Mouse (Mus musculus): ENCODE measurements around the gene Idh2. TPM values are rescaled to one million over a fixed set of nuclear protein-coding genes. Genes with fewer than 3 reads are reported as not detected.
A peak's percentile ranks its signal among the peaks of the same experiment; 100 is the strongest.

Gene Idh2
- polyA plus RNA-seq, 1 experiment from 2014 or later, result 585 TPM

GRCm38 (mm10) chr7:80066675-80067455 lies 48.3 kb downstream of the Idh2 start:
- Histone ChIP-seq H3K4me3 (ENCODE audit: low read length) (no peak overlapping the region), H3K4me1 (ENCODE audit: control insufficient read depth, insufficient read depth, low read length) (peaks cover 25% of the 10 kb centered on the region), H3K27ac (ENCODE audit: low read length) (no peak overlapping the region), H3K9me3 (ENCODE audit: control insufficient read depth, low read length) (no peaks in the 10 kb centered on the region), H3K9ac (ENCODE audit: low read depth, low read length) (no peak overlapping the region), H3K36me3 (ENCODE audit: control insufficient read depth, insufficient read depth, low read length) (no peaks in the 10 kb centered on the region), H3K4me2 (ENCODE audit: low read depth, low read length) (no peak overlapping the region), H3K27me3 (replicated peaks; ENCODE audit: control insufficient read depth, insufficient read depth, low read length) (no peaks in the 10 kb centered on the region)
- 68% methylated on average over 13 of the region's 13 CpGs for WGBS
- ATAC-seq, result no peak

GRCm38 (mm10) chr7:80065250-80065649 lies 49.9 kb downstream of the Idh2 start:
- Histone ChIP-seq H3K9ac (ENCODE audit: low read depth, low read length) (no peak overlapping the region), H3K27me3 (replicated peaks; ENCODE audit: control insufficient read depth, insufficient read depth, low read length) (no peaks in the 10 kb centered on the region), H3K27ac (ENCODE audit: low read length) (no peak overlapping the region), H3K4me2 (ENCODE audit: low read depth, low read length) (no peak overlapping the region), H3K4me3 (ENCODE audit: low read length) (no peak overlapping the region), H3K4me1 (ENCODE audit: control insufficient read depth, insufficient read depth, low read length) (peaks cover 28% of the 10 kb centered on the region), H3K9me3 (ENCODE audit: control insufficient read depth, low read length) (no peaks in the 10 kb centered on the region), H3K36me3 (ENCODE audit: control insufficient read depth, insufficient read depth, low read length) (no peaks in the 10 kb centered on the region)
- WGBS, result 80% methylated on average over 3 of the region's 3 CpGs
- ATAC-seq, result no peak

- Histone ChIP-seq H3K4me3 (ENCODE audit: low read length) (no peak overlapping the region), H3K36me3 (ENCODE audit: control insufficient read depth, insufficient read depth, low read length) (no peaks in the 10 kb centered on the region), H3K4me1 (ENCODE audit: control insufficient read depth, insufficient read depth, low read length) (peaks cover 26% of the 10 kb centered on the region), H3K27me3 (replicated peaks; ENCODE audit: control insufficient read depth, insufficient read depth, low read length) (no peaks in the 10 kb centered on the region), H3K9ac (ENCODE audit: low read depth, low read length) (no peak overlapping the region), H3K4me2 (ENCODE audit: low read depth, low read length) (no peak overlapping the region), H3K9me3 (ENCODE audit: control insufficient read depth, low read length) (no peaks in the 10 kb centered on the region), H3K27ac (ENCODE audit: low read length) (no peak overlapping the region)
- 72% methylated on average over 15 of the region's 15 CpGs for WGBS
- ATAC-seq, result no peak
Measured at GRCm38 (mm10) chr7:80063902-80064736, 51.1 kb downstream of the Idh2 start.

GRCm38 (mm10) chr7:80063244-80063643 lies 51.9 kb downstream of the Idh2 start:
- no peak for ATAC-seq
- H3K4me3 ChIP-seq (ENCODE audit: low read length), result no peak overlapping the region
- 78% methylated on average over 5 of the region's 5 CpGs for WGBS
- no peaks in the 10 kb centered on the region for H3K36me3 ChIP-seq (ENCODE audit: control insufficient read depth, insufficient read depth, low read length)
- H3K9ac ChIP-seq (ENCODE audit: low read depth, low read length), result no peak overlapping the region
- no peaks in the 10 kb centered on the region for H3K9me3 ChIP-seq (ENCODE audit: control insufficient read depth, low read length)
- H3K27me3 ChIP-seq (replicated peaks; ENCODE audit: control insufficient read depth, insufficient read depth, low read length), result no peaks in the 10 kb centered on the region
- H3K4me2 ChIP-seq (ENCODE audit: low read depth, low read length), result no peak overlapping the region
- H3K27ac ChIP-seq (ENCODE audit: low read length), result no peak overlapping the region
- H3K4me1 ChIP-seq (ENCODE audit: control insufficient read depth, insufficient read depth, low read length), result peaks cover 32% of the 10 kb centered on the region

GRCm38 (mm10) chr7:80062083-80062826 lies 52.9 kb downstream of the Idh2 start:
- peaks cover 42% of the 10 kb centered on the region for H3K4me1 ChIP-seq (ENCODE audit: control insufficient read depth, insufficient read depth, low read length)
- no peaks in the 10 kb centered on the region for H3K27me3 ChIP-seq (replicated peaks; ENCODE audit: control insufficient read depth, insufficient read depth, low read length)
- H3K36me3 ChIP-seq (ENCODE audit: control insufficient read depth, insufficient read depth, low read length), result no peaks in the 10 kb centered on the region
- H3K27ac ChIP-seq (ENCODE audit: low read length), result no peak overlapping the region
- H3K4me3 ChIP-seq (ENCODE audit: low read length), result no peak overlapping the region
- no peak for ATAC-seq
- 90% methylated on average over 17 of the region's 17 CpGs for WGBS
- H3K9me3 ChIP-seq (ENCODE audit: control insufficient read depth, low read length), result no peaks in the 10 kb centered on the region
- H3K4me2 ChIP-seq (ENCODE audit: low read depth, low read length), result no peak overlapping the region
- H3K9ac ChIP-seq (ENCODE audit: low read depth, low read length), result no peak overlapping the region

- peak; percentile 72 for ATAC-seq
- Histone ChIP-seq H3K4me3 (ENCODE audit: low read length) (no peak overlapping the region), H3K4me2 (ENCODE audit: low read depth, low read length) (peak overlapping the region; percentile 14; the same call in 1 of the 2 replicates), H3K9me3 (ENCODE audit: control insufficient read depth, low read length) (no peaks in the 10 kb centered on the region), H3K9ac (ENCODE audit: low read depth, low read length) (no peak overlapping the region), H3K4me1 (ENCODE audit: control insufficient read depth, insufficient read depth, low read length) (peaks cover 62% of the 10 kb centered on the region), H3K27ac (ENCODE audit: low read length) (peak overlapping the region; percentile 94), H3K27me3 (replicated peaks; ENCODE audit: control insufficient read depth, insufficient read depth, low read length) (no peaks in the 10 kb centered on the region), H3K36me3 (ENCODE audit: control insufficient read depth, insufficient read depth, low read length) (no peaks in the 10 kb centered on the region)
- 65% methylated on average over 10 of the region's 10 CpGs for WGBS
Measured at GRCm38 (mm10) chr7:80060012-80060778, 55.0 kb downstream of the Idh2 start.

GRCm38 (mm10) chr7:80059064-80059838 lies 55.9 kb downstream of the Idh2 start:
- Histone ChIP-seq H3K9me3 (ENCODE audit: control insufficient read depth, low read length) (no peaks in the 10 kb centered on the region), H3K4me1 (ENCODE audit: control insufficient read depth, insufficient read depth, low read length) (peaks cover 64% of the 10 kb centered on the region), H3K27me3 (replicated peaks; ENCODE audit: control insufficient read depth, insufficient read depth, low read length) (no peaks in the 10 kb centered on the region), H3K27ac (ENCODE audit: low read length) (peak overlapping the region; percentile 94), H3K4me3 (ENCODE audit: low read length) (no peak overlapping the region), H3K9ac (ENCODE audit: low read depth, low read length) (no peak overlapping the region), H3K36me3 (ENCODE audit: control insufficient read depth, insufficient read depth, low read length) (no peaks in the 10 kb centered on the region), H3K4me2 (ENCODE audit: low read depth, low read length) (no peak overlapping the region)
- 63% methylated on average over 13 of the region's 13 CpGs for WGBS
- ATAC-seq, result no peak

- peaks cover 62% of the 10 kb centered on the region for H3K4me1 ChIP-seq (ENCODE audit: control insufficient read depth, insufficient read depth, low read length)
- H3K9ac ChIP-seq (ENCODE audit: low read depth, low read length), result peak overlapping the region; percentile 50
- no peak for ATAC-seq
- no peaks in the 10 kb centered on the region for H3K9me3 ChIP-seq (ENCODE audit: control insufficient read depth, low read length)
- H3K4me2 ChIP-seq (ENCODE audit: low read depth, low read length), result peak overlapping the region; percentile 11; the same call in 1 of the 2 replicates
- H3K27me3 ChIP-seq (replicated peaks; ENCODE audit: control insufficient read depth, insufficient read depth, low read length), result no peaks in the 10 kb centered on the region
- H3K36me3 ChIP-seq (ENCODE audit: control insufficient read depth, insufficient read depth, low read length), result no peaks in the 10 kb centered on the region
- 68% methylated on average over 4 of the region's 4 CpGs for WGBS
- H3K4me3 ChIP-seq (ENCODE audit: low read length), result no peak overlapping the region
- H3K27ac ChIP-seq (ENCODE audit: low read length), result peak overlapping the region; percentile 94
Measured at GRCm38 (mm10) chr7:80058405-80059063, 56.7 kb downstream of the Idh2 start.

All from intestine, embryonic 16.5 days (tissue).